Mouse (Mus musculus) megakaryocyte, adult 5-6 weeks (primary cell): Measurements from ENCODE around the gene Pkp1. TPM values are rescaled to one million over a fixed set of nuclear protein-coding genes. Genes with fewer than 3 reads are reported as not detected.
A peak's percentile ranks its signal among the peaks of the same experiment; 100 is the strongest.

ENCODE experiments used
- ATAC-seq: 2 replicates; pipeline ENCODE4 v1.8.0; 2016; ENCODE audit warnings: mild to moderate bottlenecking, inconsistent platforms; ENCODE audit not compliant: poor library complexity, severe bottlenecking
- total RNA-seq, 2 experiments: library from RNA; stranded (forward) in 1 of 2; stranded (reverse) in 1 of 2; fragments of 153-499, 151-499 nt in 1 of 2; fragments of 221-1000, 200-1000 nt in 1 of 2; gene quantifications; 2 replicates each; pipeline versions ENCODE4 v1.2.3 to v1.2.4; 2015 to 2017

Gene Pkp1
- total RNA-seq, 2 experiments from 2014 or later: not detected

GRCm38 (mm10) chr1:135861091-135861490 is 57.9 kb downstream of the Pkp1 start:
- ATAC-seq: no peak

DNA sequence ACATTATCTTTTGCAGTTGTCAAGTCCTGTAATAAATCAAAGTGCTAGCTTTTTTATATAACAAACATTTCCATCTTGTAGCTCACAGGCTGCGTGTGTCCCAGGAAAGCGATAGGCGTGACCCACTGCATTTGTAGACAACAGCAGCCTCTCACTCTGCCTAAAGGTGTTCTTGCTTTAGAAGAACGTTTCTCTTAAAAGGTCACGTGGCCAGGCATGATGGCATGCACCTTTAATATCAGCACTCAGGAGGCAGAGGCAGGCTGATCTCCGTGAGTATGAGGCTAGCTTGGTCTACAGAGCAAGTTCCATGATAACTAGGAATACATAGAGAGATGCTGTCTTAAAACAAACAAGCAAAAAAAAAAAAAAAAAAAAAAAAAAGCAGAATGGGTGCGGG is 60.5 kb downstream of the Pkp1 start:
- no peak for ATAC-seq

GRCm38 (mm10) chr1:135857137-135857775 is 61.8 kb downstream of the Pkp1 start:
- ATAC-seq: no peak

DNA sequence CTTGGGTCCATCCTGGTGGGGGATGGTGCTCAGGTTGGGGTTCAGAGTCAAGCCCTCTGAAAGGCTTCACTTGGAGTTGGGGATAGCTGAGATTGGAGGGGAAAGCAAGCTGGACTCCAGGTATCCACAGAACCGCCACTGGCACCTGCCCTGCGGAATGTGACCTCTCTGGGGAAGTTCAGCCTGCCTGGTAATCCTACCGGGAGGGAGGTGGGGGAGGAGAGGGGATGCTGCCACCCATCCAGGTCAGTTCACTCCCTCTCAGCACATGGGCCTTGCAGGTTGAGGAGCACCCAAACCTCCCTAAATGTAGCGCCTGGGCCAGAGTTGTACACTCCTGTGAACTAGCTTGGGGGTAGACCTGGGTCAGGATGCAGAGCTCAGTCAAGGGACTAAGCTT is 62.9 kb downstream of the Pkp1 start:
- ATAC-seq: no peak

DNA sequence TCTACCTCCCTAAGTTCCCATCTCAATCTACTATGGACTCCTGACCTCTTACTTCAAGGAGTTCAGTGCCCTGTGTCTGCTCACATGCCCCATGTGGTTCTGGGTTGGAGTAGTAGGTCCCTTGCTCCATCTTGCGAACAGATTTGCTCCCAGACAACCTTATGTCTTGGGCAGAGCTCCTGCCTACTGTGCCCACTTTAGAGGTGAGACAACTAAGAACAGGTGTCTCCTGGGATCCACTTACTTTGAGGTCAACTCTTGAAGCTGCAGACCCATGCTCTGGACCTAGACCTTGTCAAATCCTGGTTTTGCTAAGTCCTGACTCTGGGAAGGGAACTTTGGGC is 63.7 kb downstream of the Pkp1 start:
- no peak for ATAC-seq

DNA sequence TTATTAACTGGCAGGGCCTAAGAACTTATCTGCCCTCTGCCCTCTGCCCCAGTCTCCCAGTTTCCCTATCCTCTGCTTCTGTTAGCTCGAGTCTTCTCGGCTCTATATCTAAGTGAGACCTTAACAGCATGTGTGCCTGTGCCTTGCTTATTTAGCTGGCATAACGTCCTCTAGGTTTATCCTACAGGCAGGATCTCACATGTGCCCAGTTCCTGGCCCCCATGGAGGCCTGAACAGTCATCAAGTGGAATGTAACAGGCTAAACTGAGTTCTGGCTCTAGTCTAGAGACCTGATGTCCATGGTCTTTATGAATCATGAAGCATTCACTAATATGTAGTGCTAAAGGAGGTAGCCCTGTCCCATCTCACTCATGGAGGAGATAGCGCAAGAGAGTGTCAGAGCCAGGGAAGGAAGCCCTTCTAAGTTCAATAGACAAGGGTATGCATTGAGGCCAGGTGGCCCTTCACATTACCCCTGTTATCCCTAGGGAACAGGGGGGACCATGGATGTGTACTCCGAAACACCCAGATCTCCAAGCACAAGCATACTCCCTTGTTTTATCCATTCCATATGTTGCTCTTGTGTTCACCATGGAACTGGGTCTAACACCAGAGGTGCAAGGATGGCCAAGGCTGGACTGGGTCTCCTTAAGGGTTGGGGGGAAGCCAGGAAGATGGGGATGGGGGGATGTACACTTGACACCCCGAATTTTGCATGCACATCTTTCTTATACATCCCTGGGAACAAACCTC is 64.2 kb downstream of the Pkp1 start:
- ATAC-seq: no peak

DNA sequence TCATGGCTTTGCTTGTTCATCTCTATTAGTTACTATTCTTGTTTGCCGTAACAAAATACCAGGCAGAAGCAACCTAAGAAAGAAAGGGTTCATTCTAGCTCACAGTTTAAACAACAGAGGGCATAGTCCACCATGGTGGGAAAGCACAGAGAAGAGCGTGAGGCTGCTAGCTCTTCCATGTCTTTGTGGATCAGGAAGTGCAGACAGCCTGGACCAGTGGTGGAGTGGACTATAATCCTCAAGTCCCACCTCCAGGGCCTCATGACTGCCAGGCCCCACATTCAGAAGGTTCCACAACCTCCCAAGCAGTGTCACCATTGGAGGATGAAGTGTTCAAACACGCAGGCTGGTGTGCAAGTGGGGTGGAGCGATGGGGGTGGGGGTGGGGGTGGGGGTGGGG is 65.8 kb downstream of the Pkp1 start:
- no peak for ATAC-seq

DNA sequence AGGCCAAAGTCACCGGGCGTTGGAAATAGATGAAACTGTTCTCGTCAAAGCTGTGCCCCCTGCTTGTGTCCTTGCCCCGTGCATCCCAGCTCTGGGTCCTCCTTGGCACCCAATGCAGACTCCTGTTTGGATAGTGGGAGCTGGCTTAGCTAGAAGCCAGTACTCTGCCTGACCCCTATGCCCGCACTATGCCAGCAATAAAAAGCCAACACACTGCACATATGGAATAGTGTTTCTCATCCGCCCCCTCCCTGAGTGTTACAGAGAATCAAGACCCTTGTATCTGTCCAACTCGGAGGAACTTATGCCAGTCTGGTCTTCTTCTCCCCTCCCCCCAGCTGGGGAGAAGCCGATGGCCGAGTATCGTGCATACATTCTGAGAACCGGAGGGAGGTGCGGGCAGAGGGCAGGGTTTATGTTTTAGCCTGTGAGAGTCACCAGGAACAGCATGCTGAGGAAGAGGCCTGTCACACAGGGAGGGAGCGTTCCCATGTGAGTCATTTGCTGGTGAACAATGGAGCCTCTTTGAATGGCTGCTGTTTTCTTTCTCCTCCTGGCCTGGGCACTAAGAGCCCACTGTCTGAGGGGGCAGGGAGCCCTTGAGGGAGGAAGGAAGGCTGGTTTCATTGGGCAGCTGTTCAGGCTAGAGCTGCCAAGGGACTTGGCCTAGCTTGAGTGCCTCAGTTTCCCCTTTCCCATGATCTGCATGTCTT is 66.8 kb downstream of the Pkp1 start:
- ATAC-seq: no peak

DNA sequence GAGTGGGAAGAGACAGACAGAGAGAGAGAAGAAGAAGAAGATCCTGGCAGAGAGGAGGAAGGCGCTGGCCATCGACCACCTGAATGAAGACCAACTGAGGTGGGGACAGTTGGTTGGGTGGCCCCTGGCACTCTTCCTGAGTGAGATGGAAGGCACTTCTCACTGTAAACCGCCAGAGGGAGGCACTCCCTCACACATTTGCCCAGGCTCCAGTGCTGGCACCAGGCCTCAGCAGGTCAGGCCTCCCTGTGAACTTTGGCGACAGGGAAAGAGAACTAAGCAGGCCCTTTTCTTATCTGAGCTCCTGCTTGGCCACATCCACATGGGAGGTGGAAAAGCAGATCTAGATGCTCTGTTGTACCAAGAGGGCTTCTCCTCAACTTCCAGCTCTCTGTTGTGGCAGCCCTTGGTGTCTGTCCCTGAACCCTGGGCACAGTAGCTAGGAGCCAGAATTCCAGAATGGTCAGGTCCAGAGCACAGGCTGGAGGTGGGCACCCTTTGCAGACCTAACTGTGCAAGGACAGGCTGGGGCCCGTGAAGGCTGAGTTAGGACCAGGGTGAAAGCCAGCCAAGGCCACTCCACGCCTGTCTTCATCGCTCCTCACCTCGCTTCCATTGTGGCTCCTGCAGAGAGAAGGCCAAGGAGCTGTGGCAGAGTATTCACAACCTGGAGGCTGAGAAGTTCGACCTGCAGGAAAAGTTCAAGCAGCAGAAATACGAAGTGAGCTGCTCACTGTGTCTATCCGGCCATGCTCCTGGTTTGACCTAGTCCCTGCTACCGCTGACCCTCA is 68.1 kb downstream of the Pkp1 start:
- peak; percentile 32; the same call in 1 of the 2 replicates for ATAC-seq

DNA sequence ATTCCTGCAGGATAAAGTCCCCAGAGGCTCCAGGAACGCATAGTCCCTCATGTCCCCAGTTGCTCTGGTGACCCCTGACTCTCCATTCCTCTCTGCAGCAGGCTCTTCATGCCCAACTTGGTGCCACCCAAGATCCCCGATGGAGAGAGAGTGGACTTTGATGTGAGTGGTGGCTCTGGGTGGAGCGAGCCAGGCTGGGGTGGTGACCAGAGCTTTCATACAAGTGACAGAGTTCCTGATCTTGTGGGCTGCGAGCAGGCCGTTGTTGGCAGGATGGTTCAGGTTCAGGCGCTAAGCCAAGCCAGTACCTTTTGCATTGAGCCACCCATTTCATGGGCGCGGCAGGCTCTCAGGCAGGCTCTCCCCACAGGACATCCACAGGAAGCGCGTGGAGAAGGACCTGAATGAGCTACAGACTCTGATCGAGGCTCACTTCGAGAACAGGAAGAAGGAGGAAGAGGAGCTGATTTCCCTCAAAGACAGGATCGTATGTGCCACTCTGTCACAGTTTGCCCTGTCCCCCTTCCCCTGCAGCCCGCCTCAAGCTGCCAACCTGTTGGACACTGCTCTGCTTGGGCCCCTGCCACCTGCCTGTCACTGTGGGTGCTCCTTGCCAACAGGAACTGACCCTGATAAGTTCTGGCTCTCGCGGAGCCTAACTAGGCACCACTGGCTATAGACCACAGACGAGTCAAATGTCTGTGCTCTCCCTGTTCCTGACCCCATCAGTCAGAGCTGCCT is 71.2 kb downstream of the Pkp1 start:
- ATAC-seq: no peak

DNA sequence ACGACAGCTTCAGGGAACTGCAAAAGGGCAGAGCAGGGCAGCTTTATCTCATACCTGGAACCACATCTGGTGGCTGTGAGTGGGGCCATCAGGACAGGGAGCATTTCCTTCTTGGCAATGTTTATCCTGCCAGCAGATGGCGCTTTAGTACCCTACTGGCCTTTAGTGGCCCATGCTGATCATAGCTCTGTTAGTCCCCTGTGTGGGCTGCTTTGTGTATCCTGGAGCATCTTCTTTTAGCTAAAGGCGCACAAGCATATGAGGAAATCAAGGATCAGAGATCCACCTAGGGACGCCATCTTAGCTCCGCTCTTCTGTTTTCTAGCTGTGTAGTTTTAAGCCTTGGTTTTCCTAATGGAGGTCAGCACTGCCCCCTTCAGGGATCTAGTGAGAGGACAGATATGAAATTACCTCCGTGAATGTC is 71.9 kb downstream of the Pkp1 start:
- ATAC-seq: peak; percentile 54

DNA sequence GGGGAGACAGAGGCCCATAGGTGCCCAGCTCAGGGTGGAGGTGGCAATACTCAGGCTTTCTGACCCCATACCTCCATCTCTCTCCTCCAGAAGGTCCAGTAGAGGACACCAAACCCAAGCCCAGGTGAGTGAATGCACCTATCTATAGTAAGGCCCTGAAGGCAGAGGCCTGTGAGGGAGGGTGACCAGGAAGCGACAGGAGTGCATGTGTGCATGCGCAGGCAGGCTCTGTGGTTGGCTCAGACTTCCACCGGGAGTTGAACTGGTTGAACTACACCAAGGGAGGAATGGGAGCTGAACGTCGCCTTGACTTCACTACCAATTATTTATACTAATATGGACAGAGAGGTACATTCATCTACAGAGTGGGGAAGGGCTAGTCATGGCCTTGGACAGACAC is 72.4 kb downstream of the Pkp1 start:
- no peak for ATAC-seq

DNA sequence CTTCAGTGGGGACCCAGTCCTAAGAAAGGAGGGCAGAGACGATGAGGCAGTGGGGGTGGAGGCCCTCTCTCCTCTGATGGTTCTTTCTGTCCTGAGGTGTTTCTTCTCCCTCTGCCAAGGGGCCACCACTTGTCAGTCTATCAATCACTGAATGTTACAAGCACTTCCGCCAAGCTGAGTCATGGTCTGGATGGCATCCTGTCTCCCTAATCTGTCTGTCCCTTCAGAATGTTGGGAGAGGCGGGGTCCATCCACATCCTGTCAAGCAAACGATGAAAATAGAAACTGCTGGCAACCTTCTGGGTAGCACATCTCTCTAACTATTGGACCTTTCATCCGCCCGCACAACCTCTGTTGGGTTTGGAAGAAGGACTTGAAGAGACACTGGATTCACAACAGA is 74.5 kb downstream of the Pkp1 start:
- ATAC-seq: no peak

GRCm38 (mm10) chr1:135843519-135844262 is 75.3 kb downstream of the Pkp1 start:
- ATAC-seq: no peak

- no peak for ATAC-seq
Measured at GRCm38 (mm10) chr1:135840675-135841395, 78.2 kb downstream of the Pkp1 start.

DNA sequence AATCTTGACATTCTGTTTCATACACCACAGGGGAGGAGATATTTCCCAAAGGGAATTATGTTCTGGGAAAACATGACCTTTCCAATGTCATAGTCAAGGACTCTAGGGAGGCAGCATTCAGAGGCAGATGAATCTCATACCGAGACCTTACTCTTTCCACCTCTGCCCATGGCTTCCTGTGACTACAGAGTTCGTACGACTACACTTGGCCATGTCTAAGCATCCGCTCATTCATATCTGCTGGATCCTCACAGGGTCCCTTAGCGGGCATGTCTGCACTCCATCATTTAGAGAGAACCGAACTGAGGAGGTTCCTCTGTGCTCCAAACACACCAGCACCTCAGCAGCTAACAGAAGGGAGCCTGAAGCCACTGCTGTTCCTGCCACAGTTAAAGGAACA is 79.9 kb downstream of the Pkp1 start:
- ATAC-seq: no peak

DNA sequence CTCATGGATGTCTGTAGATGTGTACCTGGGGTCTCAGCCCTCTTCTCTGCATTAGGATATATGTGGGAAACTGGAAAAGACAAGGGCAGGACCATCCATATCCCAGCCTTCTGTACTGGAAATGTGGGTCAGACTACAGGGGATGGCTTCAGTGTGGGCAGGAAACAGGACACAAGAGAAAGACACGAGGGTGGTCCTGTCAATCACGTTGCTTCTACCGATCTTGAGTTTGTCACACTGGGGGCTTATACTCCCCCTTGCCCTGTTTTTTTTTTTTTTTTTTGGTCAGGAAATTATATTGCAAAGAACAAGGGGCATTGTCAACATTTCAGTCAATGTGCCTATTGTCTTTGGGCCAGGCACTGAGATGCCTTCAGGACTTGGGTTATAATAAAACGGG is 80.4 kb downstream of the Pkp1 start:
- ATAC-seq: no peak

- ATAC-seq: no peak
Measured at GRCm38 (mm10) chr1:135835716-135836483, 83.1 kb downstream of the Pkp1 start, which contains the start of gene Tnnt2. Tnnt2 (plus strand) TSS chr1:135836354.
